Mouse (Mus musculus): ENCODE measurements at regions not wholly inside any gene's neighbourhood (a gene's known extent, or its start where the extent isn't known, plus 50 kb on each side); places are given as distances from the start of the nearest gene placed in this dataset.

DNA sequence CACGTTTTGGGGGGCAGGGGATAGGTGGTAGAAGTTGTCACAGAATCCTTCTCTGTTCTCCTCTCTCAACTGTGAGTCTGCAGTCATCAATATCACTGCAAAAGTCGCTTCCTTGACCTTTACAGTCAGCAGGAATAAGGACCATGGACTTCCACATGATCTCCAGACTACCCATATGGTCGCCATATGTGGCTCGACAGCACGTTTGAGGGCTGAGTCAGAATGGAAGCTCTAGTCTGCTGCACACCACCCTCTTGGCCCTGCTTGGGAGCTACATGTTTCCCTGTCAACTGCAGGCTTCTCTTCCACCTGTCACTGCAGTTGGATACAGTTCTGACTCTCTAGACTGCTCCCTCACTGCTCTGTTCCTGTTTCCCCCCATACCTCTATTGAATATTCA, 590.6 kb downstream of the Isl1 start:
- no peaks in the 10 kb centered on the region for H3K27me3 ChIP-seq (ENCODE audit: control insufficient read depth, insufficient read depth, low read length)
- no peak overlapping the region for H3K4me3 ChIP-seq
- 50% methylated on average over 5 of the region's 5 CpGs for WGBS
- H3K27ac ChIP-seq: no peak overlapping the region
- no peaks in the 10 kb centered on the region for H3K79me2 ChIP-seq (replicated peaks; ENCODE audit: control insufficient read depth, insufficient read depth, low read length)
- no peak for DNase-seq
- H3K4me1 ChIP-seq (ENCODE audit: control insufficient read depth, insufficient read depth, low read length): no peaks in the 10 kb centered on the region
- TF ChIP-seq POLR2A (IDR thresholded peaks at IDR 0.05; ENCODE audit: insufficient read depth, low read depth, low read length): no peak
- TF ChIP-seq CTCF (IDR thresholded peaks at IDR 0.05): no peak
- intact Hi-C loops (cut with DNase I): no loop called here
- no peak overlapping the region for H3K9ac ChIP-seq (ENCODE audit: low read depth, low read length)
- H3K36me3 ChIP-seq (ENCODE audit: control insufficient read depth, insufficient read depth, low read length): no peaks in the 10 kb centered on the region

DNA sequence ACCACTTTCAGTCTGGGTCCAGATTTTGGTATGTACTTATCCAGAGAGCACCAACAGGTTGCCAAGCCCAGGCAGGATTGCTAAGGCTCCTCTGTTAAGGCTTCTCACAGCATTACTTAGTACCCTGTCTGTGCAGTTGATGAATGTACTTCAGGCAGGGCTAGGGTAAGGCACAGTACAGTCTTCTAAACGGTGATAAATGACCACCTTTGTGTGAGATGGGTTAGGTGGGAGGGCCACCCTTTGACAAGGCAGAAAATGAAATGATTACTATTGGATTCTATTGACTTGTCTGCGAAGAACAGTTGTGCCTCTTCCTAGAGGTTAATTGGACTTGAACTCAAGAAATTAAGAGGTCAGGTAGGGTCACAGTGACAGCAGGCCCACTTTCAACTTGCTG, 594.4 kb upstream of the Itga1 start:
- Histone ChIP-seq H3K27me3 (ENCODE audit: control insufficient read depth, insufficient read depth, low read length) (no peaks in the 10 kb centered on the region), H3K27ac (no peak overlapping the region), H3K36me3 (ENCODE audit: control insufficient read depth, insufficient read depth, low read length) (no peaks in the 10 kb centered on the region), H3K4me1 (ENCODE audit: control insufficient read depth, insufficient read depth, low read length) (no peaks in the 10 kb centered on the region), H3K9ac (ENCODE audit: low read depth, low read length) (no peak overlapping the region), H3K79me2 (replicated peaks; ENCODE audit: control insufficient read depth, insufficient read depth, low read length) (no peaks in the 10 kb centered on the region), H3K4me3 (no peak overlapping the region)
- TF ChIP-seq POLR2A (IDR thresholded peaks at IDR 0.05; ENCODE audit: insufficient read depth, low read depth, low read length): no peak
- TF ChIP-seq EP300 (IDR thresholded peaks at IDR 0.05; ENCODE audit: insufficient read depth, low read depth, low read length): no peak
- no peak for TF ChIP-seq CTCF (IDR thresholded peaks at IDR 0.05)
- WGBS: 57% methylated on average over 2 of the region's 2 CpGs
- DNase-seq: no peak
- intact Hi-C loops (cut with DNase I): no loop called here

DNA sequence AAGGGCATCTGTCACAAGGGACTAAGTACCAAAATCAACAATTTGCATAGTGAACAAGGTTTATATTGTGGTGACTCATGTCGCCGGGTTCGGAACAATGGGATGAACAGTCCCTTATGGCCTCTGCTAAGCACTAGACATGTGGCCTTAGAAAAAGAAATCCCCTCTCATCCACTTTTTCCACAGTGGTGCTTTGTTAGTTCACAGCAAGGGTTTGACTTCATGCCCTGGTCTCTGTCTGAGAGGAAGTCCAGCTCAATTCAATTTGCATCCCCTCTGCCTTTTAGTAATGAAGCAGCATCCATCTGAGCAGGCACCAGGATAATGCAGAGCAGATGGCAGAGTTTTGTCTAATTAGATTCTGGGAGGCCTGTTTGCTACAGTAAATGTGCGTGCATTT, 585.7 kb upstream of the Itga1 start:
- Histone ChIP-seq H3K27ac (no peak overlapping the region), H3K4me1 (ENCODE audit: control insufficient read depth, insufficient read depth, low read length) (no peaks in the 10 kb centered on the region), H3K27me3 (ENCODE audit: control insufficient read depth, insufficient read depth, low read length) (no peaks in the 10 kb centered on the region), H3K4me3 (no peak overlapping the region), H3K79me2 (replicated peaks; ENCODE audit: control insufficient read depth, insufficient read depth, low read length) (no peaks in the 10 kb centered on the region), H3K9ac (ENCODE audit: low read depth, low read length) (no peak overlapping the region), H3K36me3 (ENCODE audit: control insufficient read depth, insufficient read depth, low read length) (no peaks in the 10 kb centered on the region)
- no peak for TF ChIP-seq EP300 (IDR thresholded peaks at IDR 0.05; ENCODE audit: insufficient read depth, low read depth, low read length)
- no peak for TF ChIP-seq POLR2A (IDR thresholded peaks at IDR 0.05; ENCODE audit: insufficient read depth, low read depth, low read length)
- TF ChIP-seq CTCF (IDR thresholded peaks at IDR 0.05): no peak
- intact Hi-C loops (cut with DNase I): no loop called here
- WGBS: 73% methylated on average over 4 of the region's 4 CpGs
- no peak for DNase-seq

DNA sequence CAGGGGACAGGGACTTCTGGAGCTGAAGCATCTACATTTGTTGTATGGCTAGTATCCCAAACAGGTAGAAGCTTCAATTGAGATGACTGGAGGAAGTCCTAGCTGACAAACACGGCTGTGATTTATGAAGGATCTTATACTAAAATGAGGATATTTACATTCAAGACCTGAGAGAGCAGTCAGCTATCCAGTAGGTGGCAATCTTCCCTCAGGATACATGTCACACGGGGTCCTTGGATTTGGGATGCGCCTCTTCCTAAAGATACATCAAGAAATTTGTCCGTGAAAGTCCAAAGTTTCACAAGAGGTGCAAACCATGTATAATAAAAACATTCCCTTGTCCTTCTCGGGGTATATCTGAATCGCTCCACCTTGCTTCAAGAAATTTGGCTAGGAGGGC, 577.8 kb upstream of the Itga1 start:
- intact Hi-C loops (cut with DNase I): no loop called here
- no peaks in the 10 kb centered on the region for H3K36me3 ChIP-seq (ENCODE audit: control insufficient read depth, insufficient read depth, low read length)
- H3K4me1 ChIP-seq (ENCODE audit: control insufficient read depth, insufficient read depth, low read length): no peaks in the 10 kb centered on the region
- H3K79me2 ChIP-seq (replicated peaks; ENCODE audit: control insufficient read depth, insufficient read depth, low read length): no peaks in the 10 kb centered on the region
- no peaks in the 10 kb centered on the region for H3K27me3 ChIP-seq (ENCODE audit: control insufficient read depth, insufficient read depth, low read length)
- no peak for DNase-seq
- TF ChIP-seq POLR2A (IDR thresholded peaks at IDR 0.05; ENCODE audit: insufficient read depth, low read depth, low read length) (no peak), EP300 (IDR thresholded peaks at IDR 0.05; ENCODE audit: insufficient read depth, low read depth, low read length) (no peak), CTCF (IDR thresholded peaks at IDR 0.05) (no peak)
- H3K27ac ChIP-seq: no peak overlapping the region
- no peak overlapping the region for H3K4me3 ChIP-seq
- H3K9ac ChIP-seq (ENCODE audit: low read depth, low read length): no peak overlapping the region
- WGBS: 45% methylated on average over 6 of the region's 6 CpGs

DNA sequence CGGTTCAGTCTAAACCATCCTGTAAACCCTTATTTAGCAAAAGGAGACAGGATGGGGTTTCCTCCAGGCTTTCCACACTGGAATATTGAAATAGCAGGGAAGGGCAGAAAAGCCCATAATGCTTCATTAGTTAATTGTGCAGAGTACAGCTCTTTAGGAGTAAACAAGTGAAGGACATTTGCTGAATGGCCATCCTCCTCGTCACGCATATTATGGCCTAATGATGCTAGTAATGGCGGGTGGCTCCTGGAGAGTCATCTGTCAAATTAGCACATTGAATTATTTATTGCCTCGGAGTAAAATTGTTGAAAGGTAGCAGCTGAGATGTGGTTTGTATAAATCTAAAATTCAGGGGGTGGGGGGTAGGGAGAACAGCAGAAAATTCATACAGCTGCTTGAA, 575.1 kb upstream of the Itga1 start:
- H3K4me1 ChIP-seq (ENCODE audit: control insufficient read depth, insufficient read depth, low read length): no peaks in the 10 kb centered on the region
- intact Hi-C loops (cut with DNase I): no loop called here
- no peak for TF ChIP-seq POLR2A (IDR thresholded peaks at IDR 0.05; ENCODE audit: insufficient read depth, low read depth, low read length)
- TF ChIP-seq CTCF (IDR thresholded peaks at IDR 0.05): no peak
- no peak for TF ChIP-seq EP300 (IDR thresholded peaks at IDR 0.05; ENCODE audit: insufficient read depth, low read depth, low read length)
- WGBS: 80% methylated on average over 5 of the region's 5 CpGs
- no peaks in the 10 kb centered on the region for H3K36me3 ChIP-seq (ENCODE audit: control insufficient read depth, insufficient read depth, low read length)
- no peaks in the 10 kb centered on the region for H3K79me2 ChIP-seq (replicated peaks; ENCODE audit: control insufficient read depth, insufficient read depth, low read length)
- no peak for DNase-seq
- no peak overlapping the region for H3K4me3 ChIP-seq
- no peak overlapping the region for H3K9ac ChIP-seq (ENCODE audit: low read depth, low read length)
- no peaks in the 10 kb centered on the region for H3K27me3 ChIP-seq (ENCODE audit: control insufficient read depth, insufficient read depth, low read length)
- no peak overlapping the region for H3K27ac ChIP-seq

DNA sequence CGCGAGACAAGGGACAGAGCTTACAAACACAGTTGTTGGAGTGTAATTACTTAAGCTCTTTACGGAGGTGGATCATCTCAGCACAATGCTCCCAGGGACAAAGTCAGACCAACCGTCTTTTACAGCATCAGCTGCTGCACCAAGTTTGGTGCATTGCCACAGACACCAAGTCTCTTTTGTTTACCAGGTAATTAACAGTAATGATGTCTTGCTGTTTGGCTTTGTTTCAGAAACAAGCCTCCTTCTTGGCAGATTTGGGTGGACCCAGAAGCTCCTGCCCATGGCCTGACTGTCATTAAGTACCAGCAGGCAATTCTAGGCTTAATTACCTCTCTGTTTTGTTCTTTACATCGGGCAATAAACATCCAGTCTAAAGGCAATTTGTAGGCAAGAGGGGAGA, 572.0 kb upstream of the Itga1 start:
- intact Hi-C loops (cut with DNase I): no loop called here
- Histone ChIP-seq H3K36me3 (ENCODE audit: control insufficient read depth, insufficient read depth, low read length) (no peaks in the 10 kb centered on the region), H3K27me3 (ENCODE audit: control insufficient read depth, insufficient read depth, low read length) (no peaks in the 10 kb centered on the region), H3K27ac (no peak overlapping the region), H3K79me2 (replicated peaks; ENCODE audit: control insufficient read depth, insufficient read depth, low read length) (no peaks in the 10 kb centered on the region), H3K4me1 (ENCODE audit: control insufficient read depth, insufficient read depth, low read length) (no peaks in the 10 kb centered on the region), H3K4me3 (no peak overlapping the region), H3K9ac (ENCODE audit: low read depth, low read length) (no peak overlapping the region)
- WGBS: 44% methylated on average over 5 of the region's 5 CpGs
- DNase-seq: no peak
- TF ChIP-seq CTCF (IDR thresholded peaks at IDR 0.05) (no peak), POLR2A (IDR thresholded peaks at IDR 0.05; ENCODE audit: insufficient read depth, low read depth, low read length) (no peak), EP300 (IDR thresholded peaks at IDR 0.05; ENCODE audit: insufficient read depth, low read depth, low read length) (no peak)
